16 mouse cellular contexts compared by ENCODE assay signal in genomic region chr9:107695441-107696105, GRCm38 (mm10). TPM values are rescaled to one million over a fixed set of nuclear protein-coding genes. Genes with fewer than 3 reads are reported as not detected.
DNase-seq lines count a peak whose midpoint lies in the region; ATAC-seq and TF ChIP-seq lines count a peak whose summit lies in the region.
"Had no signal": no experiment of that assay in that cellular context is flagged by ENCODE, and none has a peak within 500 bp of the region (broad histone marks: within the 10 kb centered on the region; RNA-seq: fewer than 3 reads in every experiment).

No protein-coding gene starts in this region.

- intact Hi-C loops in heart, adult 2 months (cut with DNase I): no loop called here

- H3K27me3 ChIP-seq in heart, adult 2 months (ENCODE audit: control insufficient read depth, insufficient read depth, low read length): no peaks in the 10 kb centered on the region
- H3K27me3 ChIP-seq in heart, embryonic 10.5 days (ENCODE audit: insufficient read depth, poor library complexity, severe bottlenecking): no peaks in the 10 kb centered on the region
- no peaks in the 10 kb centered on the region for H3K27me3 ChIP-seq in lung, postnatal 0 days (replicated peaks; ENCODE audit: insufficient read depth, low read length)
- no peaks in the 10 kb centered on the region for H3K27me3 ChIP-seq in kidney, embryonic 14.5 days (ENCODE audit: control insufficient read depth, insufficient read depth, low read length)
- H3K27me3 ChIP-seq in stomach, embryonic 15.5 days (replicated peaks): no peaks in the 10 kb centered on the region
- H3K27me3 ChIP-seq: hindbrain, embryonic 15.5 days; Patski had no signal

- H3K27ac ChIP-seq in heart, adult 2 months: peak overlapping the region; percentile 72
- no peak overlapping the region for H3K27ac ChIP-seq in heart, embryonic 10.5 days
- peak overlapping the region; percentile 87 for H3K27ac ChIP-seq in lung, postnatal 0 days (ENCODE audit: low read length)
- peak overlapping the region; percentile 5; the same call in 1 of the 2 replicates for H3K27ac ChIP-seq in kidney, embryonic 14.5 days (ENCODE audit: low read depth, low read length)
- H3K27ac ChIP-seq in stomach, embryonic 15.5 days: peak overlapping the region; percentile 75; the same call in 1 of the 2 replicates
- H3K27ac ChIP-seq: hindbrain, embryonic 15.5 days; liver, embryonic 14.5 days had no signal

- H3K36me3 ChIP-seq in heart, adult 2 months (ENCODE audit: control insufficient read depth, insufficient read depth, low read length): no peaks in the 10 kb centered on the region
- peaks cover 20% of the 10 kb centered on the region for H3K36me3 ChIP-seq in heart, embryonic 10.5 days
- peaks cover 11% of the 10 kb centered on the region; the same call in 1 of the 2 replicates for H3K36me3 ChIP-seq in lung, postnatal 0 days (ENCODE audit: insufficient read depth, low read length)
- peaks cover 42% of the 10 kb centered on the region for H3K36me3 ChIP-seq in kidney, embryonic 14.5 days (ENCODE audit: control insufficient read depth, insufficient read depth, low read length)
- peaks cover 9% of the 10 kb centered on the region; the same call in 1 of the 2 replicates for H3K36me3 ChIP-seq in stomach, embryonic 15.5 days

- no peak for ATAC-seq in lung, postnatal 0 days
- no peak for ATAC-seq in kidney, embryonic 14.5 days (ENCODE audit: low FRiP score, low TSS enrichment)
- ATAC-seq in stomach, embryonic 15.5 days (ENCODE audit: insufficient read depth, low FRiP score, low read depth): no peak
- ATAC-seq: Patski had no signal

- peaks cover 27% of the 10 kb centered on the region for H3K4me1 ChIP-seq in heart, adult 2 months (ENCODE audit: control insufficient read depth, insufficient read depth, low read length)
- peaks cover 81% of the 10 kb centered on the region for H3K4me1 ChIP-seq in heart, embryonic 10.5 days
- peaks cover 48% of the 10 kb centered on the region for H3K4me1 ChIP-seq in lung, postnatal 0 days (ENCODE audit: insufficient read depth, low read depth, low read length)
- H3K4me1 ChIP-seq in kidney, embryonic 14.5 days (ENCODE audit: control insufficient read depth, insufficient read depth, low read length): peaks cover 63% of the 10 kb centered on the region
- H3K4me1 ChIP-seq in stomach, embryonic 15.5 days: peaks cover 56% of the 10 kb centered on the region

- TF ChIP-seq CTCF in heart, adult 2 months (IDR thresholded peaks at IDR 0.05): no peak
- no peak for TF ChIP-seq CTCF in lung, postnatal 0 days (IDR thresholded peaks at IDR 0.05)

- no peak for DNase-seq in heart, adult 2 months
- no peak for DNase-seq in heart, embryonic 10.5 days (ENCODE audit: low spot score)
- DNase-seq in lung, postnatal 0 days (ENCODE audit: low spot score): no peak
- DNase-seq in lung, postnatal 14 days: no peak
- DNase-seq in layer of hippocampus, postnatal 36 days: no peak
- no peak for DNase-seq in adrenal gland, adult 8-10 months
- DNase-seq: cerebellum, adult 9-11 months; spleen, adult 18-20 months; thymus, postnatal 4 days had no signal

- no peak overlapping the region for H3K4me3 ChIP-seq in heart, adult 2 months
- H3K4me3 ChIP-seq in heart, embryonic 10.5 days: no peak overlapping the region
- H3K4me3 ChIP-seq in lung, postnatal 0 days (ENCODE audit: low read depth, low read length): no peak overlapping the region
- H3K4me3 ChIP-seq in kidney, embryonic 14.5 days (ENCODE audit: low read length): no peak overlapping the region
- no peak overlapping the region for H3K4me3 ChIP-seq in stomach, embryonic 15.5 days (replicated peaks)
- H3K4me3 ChIP-seq: hindbrain, embryonic 15.5 days had no signal

- H3K4me2 ChIP-seq in lung, postnatal 0 days (replicated peaks; ENCODE audit: low read depth, low read length): no peak overlapping the region
- no peak overlapping the region for H3K4me2 ChIP-seq in kidney, embryonic 14.5 days (replicated peaks; ENCODE audit: low read depth, low read length)
- H3K4me2 ChIP-seq in stomach, embryonic 15.5 days: no peak overlapping the region
- H3K4me2 ChIP-seq: hindbrain, embryonic 15.5 days; midbrain, embryonic 11.5 days had no signal

- H3K9ac ChIP-seq in heart, adult 2 months (ENCODE audit: low read depth, low read length): no peak overlapping the region
- no peak overlapping the region for H3K9ac ChIP-seq in lung, postnatal 0 days (replicated peaks; ENCODE audit: low read depth)
- peak overlapping the region; percentile 8; the same call in 1 of the 2 replicates for H3K9ac ChIP-seq in kidney, embryonic 14.5 days (ENCODE audit: low read depth, low read length)
- H3K9ac ChIP-seq in stomach, embryonic 15.5 days: no peak overlapping the region
- H3K9ac ChIP-seq: hindbrain, embryonic 15.5 days; liver, embryonic 14.5 days had no signal

- no peaks in the 10 kb centered on the region for H3K79me2 ChIP-seq in heart, adult 2 months (replicated peaks; ENCODE audit: control insufficient read depth, insufficient read depth, low read length)

- TF ChIP-seq POLR2A in heart, adult 2 months (IDR thresholded peaks at IDR 0.05; ENCODE audit: insufficient read depth, low read depth, low read length): no peak

- WGBS in heart, adult 2 months: 55% methylated on average over 12 of the region's 12 CpGs
- WGBS in heart, embryonic 10.5 days: 80% methylated on average over 12 of the region's 12 CpGs
- WGBS in lung, postnatal 0 days: 74% methylated on average over 12 of the region's 12 CpGs
- 74% methylated on average over 12 of the region's 12 CpGs for WGBS in kidney, embryonic 14.5 days
- WGBS in stomach, embryonic 15.5 days: 81% methylated on average over 12 of the region's 12 CpGs

- no peaks in the 10 kb centered on the region for H3K9me3 ChIP-seq in heart, embryonic 10.5 days
- no peaks in the 10 kb centered on the region for H3K9me3 ChIP-seq in lung, postnatal 0 days (ENCODE audit: low read length)
- no peaks in the 10 kb centered on the region for H3K9me3 ChIP-seq in kidney, embryonic 14.5 days (ENCODE audit: control insufficient read depth, low read length)
- H3K9me3 ChIP-seq in stomach, embryonic 15.5 days: no peaks in the 10 kb centered on the region
- H3K9me3 ChIP-seq: hindbrain, embryonic 15.5 days had no signal

- TF ChIP-seq EP300 in heart, adult 2 months (IDR thresholded peaks at IDR 0.05; ENCODE audit: insufficient read depth, low read depth, low read length): no peak
- TF ChIP-seq EP300 in lung, postnatal 0 days (IDR thresholded peaks at IDR 0.05): no peak

RNA-seq across cellular contexts. Expression of gene Sema3f, which starts 14.7 kb away (rescaled TPM):
- total RNA-seq in heart, adult 2 months (2021): 10 to 100 TPM; 13.4 to 16.8 TPM
- 29.1 and 31.8 TPM in 2 replicates for polyA plus RNA-seq in heart, adult 2 months (2012; rRNA removed)
- 4.7 and 13.2 TPM in 2 replicates for polyA plus RNA-seq in heart, embryonic 10.5 days (2016; fragmentation: Nextera tagmentation; extraction: Ambion mirVana)
- 23.4 and 24.9 TPM in 2 replicates for polyA plus RNA-seq in lung, postnatal 0 days (2015; fragmentation: Nextera tagmentation; extraction: Ambion mirVana)
- polyA plus RNA-seq in kidney, embryonic 14.5 days (2014; fragmentation: Nextera tagmentation; extraction: Ambion mirVana): 32.4 and 38.4 TPM in 2 replicates
- polyA plus RNA-seq in stomach, embryonic 15.5 days (2015; fragmentation: Nextera tagmentation; extraction: Ambion mirVana): 19.7 and 21.3 TPM in 2 replicates
- 1 to 10 TPM; 4.3 to 4.6 TPM for total RNA-seq in layer of hippocampus, postnatal 36 days (2021)
- 10 to 100 TPM; 25.0 to 41.2 (median 29.8) TPM for total RNA-seq in adrenal gland, adult 8-10 months (2022)

RNA-seq across cellular contexts. Expression of gene Gnat1, which starts 16.1 kb away (rescaled TPM):
- total RNA-seq in heart, adult 2 months (2021): not detected
- polyA plus RNA-seq in heart, adult 2 months (2012; rRNA removed): not detected in 2 replicates
- polyA plus RNA-seq in heart, embryonic 10.5 days (2016; fragmentation: Nextera tagmentation; extraction: Ambion mirVana): 1.2 and 3.2 TPM in 2 replicates
- polyA plus RNA-seq in lung, postnatal 0 days (2015; fragmentation: Nextera tagmentation; extraction: Ambion mirVana): 0.23 and 0.30 TPM in 2 replicates
- polyA plus RNA-seq in kidney, embryonic 14.5 days (2014; fragmentation: Nextera tagmentation; extraction: Ambion mirVana): 4.7 and 5.3 TPM in 2 replicates
- 1.1 and 1.9 TPM in 2 replicates for polyA plus RNA-seq in stomach, embryonic 15.5 days (2015; fragmentation: Nextera tagmentation; extraction: Ambion mirVana)
- not detected for total RNA-seq in layer of hippocampus, postnatal 36 days (2021)
- total RNA-seq in adrenal gland, adult 8-10 months (2022): under 1 TPM in 1 of 4 experiments, not detected in 3; 0.74 TPM
- total RNA-seq: neutrophil, adult 5-6 weeks had no signal

RNA-seq across cellular contexts. Expression of gene Slc38a3, which starts 26.2 kb away (rescaled TPM):
- 10 to 100 TPM; 71.5 to 88.3 TPM for total RNA-seq in heart, adult 2 months (2021)
- polyA plus RNA-seq in heart, adult 2 months (2012; rRNA removed): 162 and 314 TPM in 2 replicates
- 4.2 and 4.5 TPM in 2 replicates for polyA plus RNA-seq in heart, embryonic 10.5 days (2016; fragmentation: Nextera tagmentation; extraction: Ambion mirVana)
- polyA plus RNA-seq in lung, postnatal 0 days (2015; fragmentation: Nextera tagmentation; extraction: Ambion mirVana): 0.51 and 0.81 TPM in 2 replicates
- 4.8 and 6.5 TPM in 2 replicates for polyA plus RNA-seq in kidney, embryonic 14.5 days (2014; fragmentation: Nextera tagmentation; extraction: Ambion mirVana)
- 19.5 and 28.6 TPM in 2 replicates for polyA plus RNA-seq in stomach, embryonic 15.5 days (2015; fragmentation: Nextera tagmentation; extraction: Ambion mirVana)
- total RNA-seq in layer of hippocampus, postnatal 36 days (2021): 10 to 100 TPM; 53.9 to 60.6 TPM
- 1 to 10 TPM in 1 of 4 experiments, under 1 TPM in 3; 0.31 to 2.2 (median 0.74) TPM for total RNA-seq in adrenal gland, adult 8-10 months (2022)
- total RNA-seq: neutrophil, adult 5-6 weeks had no signal
